Mouse (Mus musculus): ENCODE data around the gene Zdhhc19. TPM values are rescaled to one million over a fixed set of nuclear protein-coding genes. Genes with fewer than 3 reads are reported as not detected.

Gene Zdhhc19
- not detected for total RNA-seq (2022)

DNA sequence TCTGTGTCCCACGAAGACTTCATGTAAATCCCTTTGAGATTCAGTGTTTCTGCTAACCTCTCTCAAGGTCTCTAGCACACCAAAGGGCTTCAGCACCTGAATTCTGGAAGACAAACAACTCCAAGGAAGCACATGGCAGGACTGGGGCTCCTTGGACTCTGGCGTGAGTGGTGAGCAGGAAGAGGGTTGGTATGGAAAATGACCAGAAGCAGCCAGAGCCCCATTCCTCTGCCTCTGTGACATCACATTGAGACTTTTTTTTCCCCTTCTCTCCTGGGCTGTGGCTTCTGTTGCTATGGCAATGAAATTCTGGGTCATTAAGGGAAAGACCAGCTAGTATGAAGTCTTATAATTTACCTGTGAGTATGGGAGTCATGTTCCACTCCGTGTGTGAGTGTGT is at the start of gene Zdhhc19:
Gene Zdhhc19, plus strand, starts transcription at position 301 of the 400 bp plus-strand sequence.
- no peak for DNase-seq (ENCODE audit: low spot score in 2 of 2)

DNA sequence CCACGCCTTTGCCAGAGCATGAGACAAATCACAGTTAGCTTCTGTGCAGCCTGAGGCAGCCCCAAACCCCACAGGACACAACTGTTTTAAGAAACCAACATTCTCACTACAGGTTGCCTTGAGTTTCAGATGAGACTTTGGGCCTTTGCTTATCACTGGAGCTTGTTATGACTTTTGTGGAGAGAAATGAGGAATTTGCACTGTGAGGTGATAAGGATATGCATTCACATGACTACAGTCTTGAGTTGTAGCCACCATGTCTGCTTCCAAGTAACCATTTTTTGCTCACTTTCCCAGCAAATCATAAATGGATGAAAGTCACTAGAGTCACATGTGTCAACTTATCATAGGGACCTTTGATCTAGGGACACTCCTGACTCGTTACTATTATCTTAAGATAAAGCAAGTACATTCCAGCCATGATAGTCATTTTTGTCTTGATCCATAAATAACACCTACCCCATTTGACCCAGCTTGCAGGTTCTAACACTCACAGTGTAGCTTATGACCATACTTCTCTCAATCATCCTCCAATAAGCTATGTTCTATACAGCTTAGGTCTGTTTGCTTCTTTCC is 49.4 kb upstream of the Zdhhc19 start:
- no peak for DNase-seq (ENCODE audit: low spot score in 2 of 2)

DNA sequence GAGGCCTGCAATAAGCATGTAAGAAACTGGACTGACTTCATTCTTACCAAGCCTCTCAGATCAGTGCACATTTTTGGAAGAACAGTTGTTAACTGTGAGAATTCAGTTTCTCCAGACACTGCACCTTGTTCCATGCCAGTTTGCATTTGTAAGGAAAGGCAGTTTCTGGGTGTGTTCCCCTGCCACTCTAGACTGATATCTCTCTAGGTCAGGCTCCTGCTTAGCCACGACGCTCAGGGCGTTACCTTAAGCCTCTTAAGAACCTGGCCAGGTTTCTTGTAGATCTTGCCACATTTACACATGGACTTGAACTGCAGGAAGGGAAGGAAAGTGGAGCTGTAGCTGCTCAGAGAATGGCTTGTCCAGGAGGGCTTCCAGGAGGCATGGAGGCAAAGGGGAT is 46.4 kb upstream of the Zdhhc19 start:
- no peak for DNase-seq (ENCODE audit: low spot score in 2 of 2)

GRCm38 (mm10) chr16:32450133-32450532 is 45.9 kb upstream of the Zdhhc19 start:
- no peak for DNase-seq (ENCODE audit: low spot score in 2 of 2)

GRCm38 (mm10) chr16:32453102-32453501 is 43.0 kb upstream of the Zdhhc19 start:
- no peak for DNase-seq (ENCODE audit: low spot score in 2 of 2)

DNA sequence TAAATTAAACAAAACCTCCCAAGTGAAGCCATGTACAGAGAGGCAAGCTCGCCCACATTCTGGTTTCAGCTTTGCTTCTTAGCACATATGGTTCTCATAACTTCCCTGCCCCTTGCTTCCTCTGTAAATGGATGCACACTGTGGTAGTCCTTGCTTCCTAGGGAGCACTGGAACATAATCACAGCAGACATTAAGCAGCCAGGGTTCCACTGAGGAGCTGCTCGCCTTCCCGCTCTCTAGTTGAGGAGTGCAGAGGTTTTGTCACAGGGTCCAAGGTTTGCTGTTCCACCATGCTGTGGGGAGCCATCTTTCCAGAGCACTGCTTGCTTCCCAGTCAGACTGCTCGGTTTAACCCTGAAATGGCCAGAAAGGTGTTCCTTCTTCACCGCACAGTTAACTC is 41.4 kb upstream of the Zdhhc19 start:
- DNase-seq (ENCODE audit: low spot score in 2 of 2), result no peak

- DNase-seq (ENCODE audit: low spot score in 2 of 2), result no peak
These were observed 40.0 kb upstream of the Zdhhc19 start for GRCm38 (mm10) chr16:32456086-32456485.

DNA sequence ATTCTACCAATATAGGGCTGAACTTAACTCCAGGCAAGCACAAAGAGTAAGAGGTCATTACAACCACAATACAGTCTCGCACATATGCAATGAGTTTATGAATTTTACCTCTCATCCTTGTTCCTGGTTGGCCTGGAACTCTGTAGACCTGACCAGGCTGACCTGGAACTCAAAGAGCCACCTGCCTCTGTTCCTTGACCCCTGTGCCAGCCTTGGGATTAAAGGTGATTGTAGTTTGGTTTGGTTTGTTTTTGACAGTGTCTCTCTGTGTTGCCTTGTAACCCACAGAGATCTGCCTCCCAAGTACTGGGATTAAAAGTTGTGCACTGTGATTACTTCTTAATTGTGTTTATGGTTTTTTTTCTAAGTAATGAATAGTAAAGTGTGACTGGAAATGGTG is 39.3 kb upstream of the Zdhhc19 start:
- DNase-seq (ENCODE audit: low spot score in 2 of 2), result no peak

DNA sequence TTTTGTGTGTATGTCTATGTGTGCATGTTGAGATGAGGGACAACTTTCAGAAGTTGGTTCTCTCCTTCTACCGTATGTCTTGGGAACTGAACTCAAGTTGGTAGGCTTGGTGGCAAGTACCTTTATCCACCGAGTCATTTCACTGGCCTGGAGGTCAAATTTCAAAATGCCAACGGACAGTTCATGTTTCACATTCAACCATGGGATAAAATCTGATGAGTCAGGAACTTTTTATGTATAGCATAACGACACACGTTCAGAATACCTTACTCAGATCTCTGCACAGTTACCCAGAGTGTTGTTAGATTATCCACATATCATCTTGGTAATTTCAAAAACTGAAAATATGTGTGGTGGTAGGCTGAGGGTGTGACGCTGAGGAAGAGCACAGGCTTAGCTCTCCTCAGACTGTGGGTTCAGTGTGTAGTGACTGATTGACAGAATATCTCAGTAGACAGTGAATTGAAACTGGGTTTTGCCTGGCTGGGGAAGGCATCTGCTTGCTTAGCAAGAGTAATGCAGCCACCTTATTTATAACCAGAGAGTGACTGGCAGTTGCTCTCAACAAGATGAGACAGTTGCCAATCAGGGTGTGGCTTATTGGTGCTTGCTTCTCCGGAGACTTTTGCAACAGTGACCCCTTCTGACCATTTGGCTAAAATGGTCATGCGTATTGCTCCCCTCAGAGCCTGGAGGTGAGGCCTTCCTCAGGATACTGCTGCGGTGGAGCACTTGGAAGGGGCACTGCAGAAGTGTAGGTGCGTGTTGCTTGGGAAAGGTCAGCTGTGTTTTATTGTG is 38.3 kb upstream of the Zdhhc19 start:
- DNase-seq (ENCODE audit: low spot score in 2 of 2), result peak; percentile 72

- DNase-seq (ENCODE audit: low spot score in 2 of 2), result no peak
These were observed 35.5 kb upstream of the Zdhhc19 start for GRCm38 (mm10) chr16:32460518-32460917.

- no peak for DNase-seq (ENCODE audit: low spot score in 2 of 2)
These were observed 34.4 kb upstream of the Zdhhc19 start for GRCm38 (mm10) chr16:32461713-32462112.

DNA sequence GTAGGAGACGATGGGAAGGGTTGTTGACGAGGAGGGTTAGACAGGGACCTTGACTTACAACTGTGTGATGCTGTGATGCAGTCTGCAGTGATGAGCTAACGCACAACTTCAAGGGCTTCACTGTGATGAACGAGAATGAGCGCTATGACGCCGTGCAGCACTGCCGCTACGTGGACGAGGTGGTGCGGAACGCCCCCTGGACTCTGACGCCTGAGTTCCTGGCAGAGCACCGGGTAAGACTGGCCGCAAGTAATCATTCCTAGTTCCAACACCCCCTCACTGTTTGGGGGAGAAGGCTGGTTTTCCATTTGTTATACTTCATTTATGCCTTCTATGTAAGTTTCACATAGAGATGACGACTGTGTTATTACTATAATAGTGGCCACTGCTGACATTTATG is 33.1 kb upstream of the Zdhhc19 start:
- no peak for DNase-seq (ENCODE audit: low spot score in 2 of 2)

DNA sequence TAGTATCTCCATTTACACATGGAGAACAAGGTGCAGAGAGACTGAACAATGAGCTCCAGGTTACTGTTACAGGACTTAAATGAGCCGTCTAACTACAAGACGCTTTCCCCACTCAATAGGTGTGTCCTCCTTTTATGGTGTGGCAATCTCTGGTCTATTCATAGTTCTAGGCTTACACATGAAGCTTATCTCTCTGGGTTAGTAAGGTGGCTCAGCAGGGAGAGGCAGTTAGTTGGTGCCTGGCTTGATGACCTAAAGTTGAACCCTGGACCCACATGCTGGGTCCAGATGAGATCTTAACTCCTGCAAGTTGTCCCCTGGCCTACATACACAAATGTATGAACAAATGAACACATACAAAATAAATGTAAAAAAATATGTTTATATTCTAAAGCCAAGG is 32.6 kb upstream of the Zdhhc19 start:
- no peak for DNase-seq (ENCODE audit: low spot score in 2 of 2)

DNA sequence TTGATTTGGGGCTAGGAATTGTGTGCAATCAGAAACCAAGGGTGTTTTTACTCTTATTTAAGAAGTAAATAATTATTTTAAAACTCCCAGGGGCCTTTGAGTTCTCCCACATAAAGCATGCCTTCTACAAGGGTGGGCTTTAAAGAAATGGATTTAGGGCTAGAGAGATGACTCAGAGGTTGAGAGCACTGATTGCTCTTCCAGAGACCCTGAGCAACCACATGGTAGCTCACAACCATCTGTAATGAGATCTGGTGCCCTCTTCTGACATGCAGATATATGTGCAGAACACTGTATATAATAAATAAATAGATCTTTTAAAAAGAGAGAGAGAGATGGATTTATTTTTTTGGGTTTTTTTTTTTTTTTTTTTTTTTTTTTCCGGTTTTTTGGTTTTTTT is 31.2 kb upstream of the Zdhhc19 start:
- no peak for DNase-seq (ENCODE audit: low spot score in 2 of 2)

- DNase-seq (ENCODE audit: low spot score in 2 of 2), result no peak
These were observed 27.6 kb upstream of the Zdhhc19 start for GRCm38 (mm10) chr16:32468488-32468887.

GRCm38 (mm10) chr16:32469404-32470105 is 26.5 kb upstream of the Zdhhc19 start:
- DNase-seq (ENCODE audit: low spot score in 2 of 2), result no peak

DNA sequence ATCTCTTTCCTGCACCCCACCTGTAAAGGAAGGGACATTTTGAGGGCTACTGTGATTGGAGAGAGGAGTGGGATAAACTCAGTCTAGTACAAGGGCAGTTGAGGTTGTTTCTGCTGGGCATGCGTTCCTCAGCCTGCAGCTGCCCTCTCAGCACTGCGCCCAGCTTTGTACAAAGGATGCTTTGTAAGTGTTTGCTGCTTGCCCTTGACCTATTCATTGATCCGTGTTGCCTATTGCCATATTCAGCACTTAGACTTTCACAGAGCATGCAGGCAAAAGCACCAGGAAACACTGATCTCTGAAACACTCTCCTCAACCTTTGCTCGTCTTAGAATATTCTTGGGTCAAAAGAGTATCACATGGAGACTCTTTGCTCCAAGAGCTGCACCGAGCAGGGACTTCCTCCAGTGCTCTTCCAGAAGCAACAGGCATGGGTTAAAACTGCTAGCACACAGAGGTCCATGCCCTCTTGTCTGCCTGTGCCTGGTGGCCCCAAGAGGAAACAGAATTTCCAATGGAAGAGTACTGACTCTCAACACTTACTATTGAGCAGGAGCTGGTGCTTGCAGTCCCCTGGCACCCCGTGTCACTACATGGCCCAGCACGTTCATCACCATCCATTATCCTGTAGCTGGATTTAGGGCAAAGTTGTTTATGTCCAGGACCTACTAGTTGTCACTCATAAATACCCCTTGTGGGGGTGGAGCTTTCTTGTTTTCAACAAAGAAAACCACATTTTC is 23.6 kb upstream of the Zdhhc19 start:
- no peak for DNase-seq (ENCODE audit: low spot score in 2 of 2)

DNA sequence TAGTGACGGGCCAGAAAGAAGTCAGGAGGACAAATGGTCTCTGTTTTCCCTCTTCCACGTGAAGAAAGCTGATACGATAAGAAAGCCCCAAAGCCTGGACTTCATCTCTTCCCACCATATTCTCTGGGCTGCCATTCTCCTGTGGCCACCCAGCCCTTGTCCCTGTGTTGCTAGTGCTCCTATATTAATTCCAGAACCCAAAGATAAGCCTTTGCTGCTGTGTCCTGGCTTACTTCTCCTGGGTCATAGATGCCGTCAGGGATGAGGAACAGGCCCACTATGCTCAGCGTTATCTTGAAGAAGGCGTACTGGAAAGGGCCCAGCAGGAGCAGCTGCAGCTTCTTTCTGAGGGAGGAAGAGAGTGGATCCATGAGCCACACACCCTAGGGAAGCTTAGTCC is 18.8 kb upstream of the Zdhhc19 start:
- DNase-seq (ENCODE audit: low spot score in 2 of 2), result no peak

GRCm38 (mm10) chr16:32479415-32479814 is 16.6 kb upstream of the Zdhhc19 start:
- no peak for DNase-seq (ENCODE audit: low spot score in 2 of 2)

DNA sequence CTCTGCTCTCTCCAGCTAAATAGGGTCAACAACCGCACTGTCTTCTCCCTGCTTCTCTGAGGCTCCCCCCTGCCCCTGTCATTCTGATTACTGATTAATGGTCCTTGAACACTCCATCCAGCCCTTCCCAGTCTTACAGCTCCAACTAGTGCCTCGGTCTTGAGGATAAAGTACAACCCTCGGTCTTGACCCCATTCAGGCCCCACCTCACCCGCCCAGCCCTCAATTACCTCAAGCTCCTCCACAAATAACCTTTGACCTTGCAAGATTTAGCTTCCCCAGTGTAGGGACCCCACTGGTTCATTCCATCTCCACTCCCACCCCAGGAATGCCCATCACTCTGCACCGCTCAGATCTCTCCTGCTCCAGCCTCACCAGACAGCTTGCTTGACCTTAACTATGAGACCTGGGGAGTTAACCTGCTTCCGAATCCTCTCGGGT is 11.6 kb upstream of the Zdhhc19 start:
- DNase-seq (ENCODE audit: low spot score in 2 of 2), result no peak

DNA sequence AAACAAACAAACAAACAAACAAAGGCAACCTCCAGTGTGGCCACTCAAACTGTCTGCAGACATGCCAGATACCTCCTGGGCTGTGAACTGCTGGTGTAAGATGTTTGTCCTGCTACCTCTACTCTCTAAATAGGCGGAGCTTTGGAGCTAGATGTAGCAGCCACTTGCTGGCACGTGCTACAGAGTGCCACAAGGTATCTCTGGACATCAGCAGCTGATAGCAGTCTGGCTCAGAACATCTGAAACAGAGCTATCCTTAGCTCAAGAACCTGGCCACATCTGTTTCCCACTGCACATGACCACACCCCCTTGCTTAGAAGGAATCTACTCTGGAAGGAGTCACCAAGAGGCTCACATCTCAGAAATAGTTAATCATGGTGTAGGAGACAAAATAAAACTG is 10.9 kb upstream of the Zdhhc19 start:
- DNase-seq (ENCODE audit: low spot score in 2 of 2), result no peak

DNA sequence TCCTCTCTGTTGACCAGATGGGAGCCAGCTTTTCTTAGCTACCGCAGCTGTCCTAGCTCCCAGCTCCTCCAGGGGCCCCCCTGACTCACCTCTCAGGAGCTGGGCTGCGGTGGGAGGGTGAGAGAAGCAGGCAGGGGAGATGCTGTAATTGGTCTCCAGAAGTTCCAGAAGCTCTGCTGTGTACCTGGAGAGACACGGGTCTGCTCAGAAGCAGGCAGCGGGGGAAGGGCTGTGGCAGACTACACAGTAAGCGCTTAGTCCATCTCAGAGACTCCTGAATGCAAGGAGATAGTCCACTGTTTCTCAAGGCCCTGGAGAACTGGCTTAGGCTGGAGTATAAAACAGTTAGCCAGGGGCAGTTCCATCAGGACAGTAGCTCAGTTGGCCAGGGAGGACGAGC is 10.0 kb upstream of the Zdhhc19 start:
- DNase-seq (ENCODE audit: low spot score in 2 of 2), result no peak

Data from gastrocnemius, adult 8-10 months (tissue).